Mouse (Mus musculus): ENCODE results near the gene Loxl3.

The Loxl3 gene

DNA sequence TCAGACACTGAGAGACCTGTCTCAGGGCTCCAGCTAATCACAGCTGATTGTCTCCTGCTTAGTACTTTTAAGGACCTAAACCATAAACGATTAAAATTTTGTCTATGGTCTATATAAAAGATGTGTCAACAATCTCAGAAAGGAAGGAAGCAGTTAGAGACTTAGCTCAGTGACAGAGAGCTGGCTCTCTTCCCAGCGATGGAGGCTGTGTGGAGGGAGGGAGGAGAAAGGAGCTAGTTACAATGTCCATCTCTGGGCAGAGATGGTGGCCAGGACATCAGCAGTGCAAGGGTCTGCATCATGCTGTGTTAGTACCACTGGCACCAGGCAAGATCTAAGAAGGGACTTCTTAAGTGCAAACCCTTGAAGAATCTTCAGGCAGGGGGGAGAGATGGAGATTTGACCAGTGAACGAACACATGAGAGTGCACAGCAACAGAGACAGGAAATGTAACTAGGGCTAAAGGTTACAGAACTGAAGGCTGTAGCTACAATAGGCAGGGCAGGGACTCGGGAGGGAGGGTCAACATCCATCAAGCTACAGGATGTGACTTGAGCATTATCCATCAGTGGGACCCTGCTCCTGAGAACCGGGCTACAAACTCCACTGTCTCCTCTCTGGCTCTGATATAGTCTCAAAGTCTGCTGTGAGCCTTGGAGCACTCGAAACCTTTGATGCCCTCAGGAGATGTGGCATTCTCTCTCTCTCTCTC lies 58.6 kb downstream of the Loxl3 start:
- DNase-seq = no peak

DNA sequence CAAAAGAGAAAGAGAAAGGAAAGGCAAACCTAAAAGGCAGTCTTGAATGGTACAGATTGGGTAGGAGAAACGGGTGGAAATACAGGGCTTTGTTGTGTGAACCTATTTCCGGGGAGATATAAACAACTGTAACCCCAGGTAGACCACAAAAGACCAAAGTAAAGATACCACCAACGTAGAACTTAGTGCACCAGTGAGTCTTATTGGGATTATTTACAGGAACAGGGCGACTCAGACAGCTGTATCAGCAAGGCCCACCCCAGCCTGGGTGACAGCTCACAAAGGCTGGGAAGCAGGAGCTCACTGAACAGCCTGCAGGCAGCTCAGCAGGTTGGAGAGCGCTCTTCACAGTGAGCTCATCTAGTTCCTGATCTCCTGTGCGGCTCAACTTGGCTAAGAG lies 62.0 kb downstream of the Loxl3 start:
- no peak for DNase-seq

DNA sequence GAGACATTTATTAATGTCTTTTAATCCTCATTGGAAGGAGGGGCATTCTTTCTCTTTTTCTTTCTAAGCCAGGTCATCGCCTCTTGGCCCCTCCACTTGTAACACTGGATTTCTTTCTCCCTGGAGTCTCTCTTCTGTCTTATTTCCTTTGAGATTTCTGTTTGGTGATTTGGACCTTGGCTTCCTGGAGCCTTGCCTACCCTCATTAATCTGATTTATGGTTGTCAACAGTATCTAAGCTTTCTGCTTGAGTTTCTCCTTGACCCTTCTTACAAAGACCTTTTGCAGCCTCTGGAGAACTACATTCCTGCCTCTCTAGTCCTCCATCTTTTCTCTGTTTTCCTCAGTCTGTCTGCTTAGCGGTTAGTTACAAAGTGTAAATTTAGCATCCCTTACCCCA lies 64.4 kb downstream of the Loxl3 start:
- DNase-seq = peak; percentile 93

DNA sequence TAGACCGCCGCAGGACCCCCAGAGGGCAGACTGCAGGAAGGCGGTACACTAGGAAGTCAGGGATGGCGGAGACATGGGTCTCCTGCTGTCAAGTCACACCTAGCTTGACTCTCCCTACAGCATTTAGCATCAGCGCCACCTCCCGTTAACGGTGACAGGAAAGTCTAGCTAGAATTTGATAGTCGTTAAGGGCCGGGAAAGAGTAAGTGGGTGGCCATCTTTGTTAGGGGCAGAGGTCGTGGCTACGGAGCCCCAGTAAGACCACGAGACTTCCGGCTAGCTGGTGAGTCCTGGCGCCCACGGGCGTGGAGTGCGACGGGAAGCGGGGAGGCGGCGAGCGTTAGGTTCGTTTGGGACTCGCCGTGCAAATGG lies 67.3 kb downstream of the Loxl3 start, which contains the start of the genes Ccdc142 and Gm42688:
TSS of gene Ccdc142 (plus strand) at position 286 of the 372 bp plus-strand sequence.
TSS of gene Gm42688 (plus strand) at position 302 of the 372 bp plus-strand sequence.
- peak; percentile 97 for DNase-seq

DNA sequence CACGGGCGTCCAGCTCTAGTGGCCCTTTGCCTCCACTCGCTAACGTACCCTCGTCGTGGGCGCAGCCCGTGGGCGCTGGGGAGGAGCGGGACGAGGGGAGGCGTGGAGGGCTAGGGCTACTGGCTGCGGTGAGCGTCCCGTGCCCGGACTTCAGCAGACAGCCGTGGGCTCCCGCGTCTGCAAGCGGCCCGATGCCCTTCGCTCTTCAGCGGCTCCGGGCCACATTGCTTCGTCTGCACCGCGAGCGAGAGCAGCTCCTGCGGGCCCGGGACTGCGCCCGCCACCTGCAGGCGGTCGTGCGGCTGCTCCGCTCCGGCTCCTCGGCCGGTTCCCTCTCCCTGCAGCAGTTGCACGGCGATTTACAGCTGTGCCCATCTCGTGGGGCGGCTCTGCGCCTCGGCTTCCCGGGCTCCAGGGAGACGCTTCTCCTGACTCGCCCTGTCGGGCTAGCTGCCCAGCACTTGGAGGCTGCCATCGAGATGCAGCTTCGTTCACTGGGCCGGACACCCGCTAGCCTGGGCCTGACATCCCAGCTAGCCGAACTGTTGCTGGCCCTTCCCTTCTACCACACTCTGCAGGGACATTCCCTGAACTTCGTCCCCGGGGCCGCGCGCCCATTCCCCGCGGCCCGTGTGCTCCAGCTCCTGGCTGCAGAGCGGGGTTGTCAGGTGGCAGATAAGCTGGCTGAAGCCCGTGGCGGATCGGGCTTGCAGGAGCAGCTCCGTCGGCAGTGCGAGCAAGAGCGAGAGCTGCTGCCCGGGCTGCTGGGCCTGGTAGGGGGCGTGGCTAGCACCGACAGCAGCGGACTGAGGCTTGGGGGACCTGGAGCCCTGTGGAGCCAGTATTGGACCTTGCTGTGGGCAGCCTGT lies 67.9 kb downstream of the Loxl3 start:
- DNase-seq = peak; percentile 60

All from kidney, adult 9 months (tissue).